Mouse (Mus musculus) left cerebral cortex, adult 8-10 months (tissue): ENCODE results near the gene Ift122. TPM values are rescaled to one million over a fixed set of nuclear protein-coding genes. Genes with fewer than 3 reads are reported as not detected.

Experiments used
- DNase-seq, 2 experiments: peaks; one replicate each; pipeline ENCODE4 v3.0.0; 2022; ENCODE audit warnings: low spot score in 2 of 2
- total RNA-seq, 4 experiments: library from RNA; stranded (reverse); gene quantifications; 2 replicates each; pipeline ENCODE4 v1.2.4; 2022

Gene Ift122
- total RNA-seq, 4 experiments from 2014 or later, result 27.1 to 30.5 (median 27.7) TPM

DNA sequence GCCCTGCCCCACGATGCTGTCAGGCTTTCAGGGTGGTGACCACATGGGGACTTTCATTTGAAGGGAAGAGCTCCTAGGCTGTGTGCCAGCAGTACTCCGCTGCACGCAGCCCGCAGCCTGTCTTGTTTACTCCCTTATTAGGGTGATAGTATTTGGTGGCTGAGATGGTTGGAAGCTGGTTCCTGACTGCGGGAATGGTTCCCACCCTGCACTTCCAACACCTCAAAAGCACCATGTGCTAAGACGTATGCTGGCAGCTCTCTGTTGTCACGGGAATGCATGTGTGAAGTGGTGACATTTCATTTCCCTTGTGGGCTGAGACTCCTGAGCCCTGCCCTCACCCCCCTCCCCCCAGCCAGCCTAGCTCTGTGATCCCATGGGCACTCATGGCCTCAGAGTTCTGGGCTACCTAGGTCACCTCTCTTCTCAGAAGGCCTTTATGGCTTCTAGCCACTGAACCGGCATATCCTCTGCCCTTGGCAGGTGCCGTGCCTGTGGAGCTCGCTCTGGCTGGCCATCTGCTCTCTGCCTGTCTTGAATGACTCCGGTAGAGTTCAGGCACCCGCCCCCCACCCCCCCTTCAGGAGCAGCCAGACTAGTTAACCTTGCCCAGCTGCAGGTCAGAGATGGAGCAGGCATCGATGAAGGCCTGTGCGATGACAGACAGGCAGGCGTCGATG is 103.8 kb downstream of the Ift122 start:
- DNase-seq, result no peak

DNA sequence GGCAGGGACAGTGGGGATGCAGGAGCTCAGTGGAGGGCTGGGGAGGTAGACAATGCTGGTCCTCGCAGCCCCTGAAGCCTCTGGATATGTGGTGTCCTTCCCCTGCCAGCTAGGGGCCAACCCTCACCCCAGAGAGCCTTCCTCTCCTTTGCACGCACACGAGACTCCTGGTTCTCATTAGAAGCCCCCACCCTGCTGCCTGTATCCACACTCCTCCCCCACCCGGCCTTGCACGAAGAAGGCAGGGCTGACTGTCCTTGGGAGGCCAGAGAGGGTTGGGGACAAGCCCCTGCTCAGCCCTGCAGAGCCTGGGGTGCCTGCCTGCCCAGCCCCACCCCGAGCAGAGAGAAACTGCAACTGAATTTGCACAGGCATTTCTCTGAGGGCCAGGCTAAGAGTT is 104.4 kb downstream of the Ift122 start:
- no peak for DNase-seq

DNA sequence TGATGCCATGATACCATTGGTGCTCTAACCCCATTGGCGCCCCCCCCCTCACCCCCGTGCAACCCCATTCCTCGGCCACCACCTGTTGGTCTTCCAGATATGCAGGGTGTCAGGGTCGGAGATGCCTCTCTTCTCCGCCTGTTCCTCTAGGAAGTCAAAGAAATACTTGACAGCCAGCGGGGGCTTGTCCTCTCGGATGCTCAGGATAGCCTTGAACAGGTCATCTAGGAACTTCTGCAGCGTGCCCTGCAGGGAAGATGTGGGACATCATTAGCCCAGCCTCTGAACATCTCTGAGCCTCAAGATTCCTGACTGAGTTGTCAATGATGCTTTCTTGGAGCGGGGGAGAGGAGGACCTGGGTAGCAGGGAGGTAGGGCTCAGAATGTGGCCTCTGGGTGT is 105.2 kb downstream of the Ift122 start:
- DNase-seq, result no peak

DNA sequence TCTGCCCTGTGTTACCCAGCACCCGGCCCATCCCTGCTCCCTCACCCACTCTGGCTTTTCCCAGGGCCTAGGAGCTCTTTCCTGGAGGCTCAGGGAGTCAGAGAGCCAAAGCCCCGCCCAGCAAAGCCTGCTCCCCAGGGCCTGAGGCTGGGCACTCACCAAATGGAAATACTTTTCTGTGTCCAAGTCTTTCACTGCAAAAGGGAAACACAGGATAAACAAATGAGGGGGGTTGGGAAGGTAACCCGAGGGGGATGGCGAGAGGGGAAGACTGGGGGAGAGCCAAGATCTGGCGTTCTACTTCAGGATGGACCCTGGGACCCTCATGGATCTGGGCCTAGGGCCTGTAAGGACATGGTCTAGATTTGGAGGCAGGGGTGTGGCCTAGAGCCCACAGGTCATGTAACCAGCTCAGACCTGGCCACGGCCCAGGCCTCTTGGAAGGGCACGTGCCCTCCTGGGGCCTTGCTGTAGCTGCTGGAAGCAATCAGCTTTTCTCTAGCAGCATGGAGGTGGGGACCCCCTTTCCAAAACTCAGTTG is 106.0 kb downstream of the Ift122 start:
- DNase-seq, result no peak

DNA sequence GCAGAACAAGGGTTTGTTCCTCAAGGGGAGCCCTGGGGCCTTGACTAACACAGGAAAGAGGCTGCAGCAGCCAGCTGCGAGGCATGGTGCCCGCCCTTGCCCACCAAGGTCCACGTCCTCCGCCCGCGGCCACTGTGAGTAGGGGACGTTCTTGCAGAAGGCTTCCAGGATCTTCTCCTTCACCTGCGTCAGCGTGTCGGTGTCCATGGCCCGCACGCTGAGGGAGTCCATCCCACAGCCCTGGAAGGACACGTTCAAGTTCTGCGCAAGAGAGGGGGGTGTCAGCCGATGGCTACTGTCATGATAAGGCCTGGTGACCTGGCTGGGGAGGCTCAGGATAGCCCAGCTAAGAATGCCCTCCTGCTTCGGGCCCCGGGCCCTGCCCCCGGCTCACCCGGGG is 107.1 kb downstream of the Ift122 start:
- DNase-seq, result no peak

DNA sequence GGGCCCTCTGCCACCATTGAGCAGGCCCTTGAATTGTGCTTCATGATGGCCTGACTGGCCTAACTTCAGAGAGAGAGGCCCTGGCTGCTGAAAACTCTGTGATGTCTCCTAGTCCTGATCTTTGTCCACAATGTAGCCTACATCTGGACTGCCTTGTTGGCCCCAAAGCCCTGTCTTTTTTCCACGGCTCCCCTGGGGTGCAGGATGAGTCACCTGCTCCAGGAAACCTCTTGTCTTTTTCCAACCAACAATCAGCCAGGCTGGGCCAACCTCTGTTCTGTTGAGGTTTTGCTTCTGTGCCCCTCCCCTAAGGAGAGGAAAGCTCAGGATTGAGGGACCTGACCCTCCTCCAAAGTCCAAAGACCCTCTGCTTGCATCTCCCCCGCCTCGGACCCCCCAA is 108.5 kb downstream of the Ift122 start:
- no peak for DNase-seq

DNA sequence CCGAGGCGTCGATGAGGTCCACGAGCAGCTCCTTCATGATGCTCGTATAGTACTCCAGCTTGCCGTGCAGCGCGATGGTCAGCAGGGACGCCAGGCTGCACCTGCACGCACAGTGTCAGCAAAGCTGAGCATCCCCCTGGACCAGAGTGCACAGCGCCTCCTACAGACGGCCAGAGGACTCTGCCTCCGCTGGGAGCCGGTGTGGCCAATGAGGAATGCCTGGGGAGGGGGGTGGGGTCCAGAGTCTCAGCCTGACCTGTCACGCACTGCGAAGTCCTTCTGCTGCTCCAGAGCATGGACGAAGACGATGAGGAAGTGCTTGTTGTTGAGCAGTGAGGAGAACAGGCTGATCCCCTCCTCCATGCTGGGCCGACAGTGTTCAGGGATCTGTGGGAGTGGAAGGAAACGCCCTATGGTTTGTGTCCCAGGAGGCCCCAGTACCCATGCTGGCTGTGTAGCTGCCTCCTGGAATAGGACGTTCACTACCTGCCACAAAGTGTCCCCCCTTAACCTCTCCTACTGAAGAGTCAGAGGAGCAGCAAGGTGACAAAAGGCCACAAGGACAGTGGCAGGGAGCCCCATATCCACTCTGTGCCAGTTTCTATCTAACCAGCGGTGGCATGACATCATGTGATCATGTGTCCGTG is 109.3 kb downstream of the Ift122 start:
- no peak for DNase-seq

DNA sequence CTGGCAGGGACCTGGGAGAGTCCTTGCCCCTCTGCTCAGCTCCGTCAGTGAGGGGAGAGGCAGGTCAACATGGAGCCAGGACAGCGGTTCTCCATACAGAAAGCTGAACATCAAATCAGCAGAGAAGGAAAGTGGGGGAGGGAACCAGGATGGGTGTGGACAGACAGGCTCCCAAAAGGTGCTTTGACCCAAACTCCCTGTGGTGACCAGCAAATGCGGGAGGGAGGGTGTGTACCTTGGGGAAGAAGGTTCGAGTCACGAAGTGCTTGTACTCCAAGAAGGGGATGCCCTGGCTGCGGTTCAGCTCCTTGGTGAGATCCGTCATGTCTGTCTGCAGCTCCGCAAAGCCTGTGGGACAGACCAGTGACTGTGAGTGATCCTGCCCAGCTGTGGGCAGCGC is 110.4 kb downstream of the Ift122 start:
- no peak for DNase-seq

DNA sequence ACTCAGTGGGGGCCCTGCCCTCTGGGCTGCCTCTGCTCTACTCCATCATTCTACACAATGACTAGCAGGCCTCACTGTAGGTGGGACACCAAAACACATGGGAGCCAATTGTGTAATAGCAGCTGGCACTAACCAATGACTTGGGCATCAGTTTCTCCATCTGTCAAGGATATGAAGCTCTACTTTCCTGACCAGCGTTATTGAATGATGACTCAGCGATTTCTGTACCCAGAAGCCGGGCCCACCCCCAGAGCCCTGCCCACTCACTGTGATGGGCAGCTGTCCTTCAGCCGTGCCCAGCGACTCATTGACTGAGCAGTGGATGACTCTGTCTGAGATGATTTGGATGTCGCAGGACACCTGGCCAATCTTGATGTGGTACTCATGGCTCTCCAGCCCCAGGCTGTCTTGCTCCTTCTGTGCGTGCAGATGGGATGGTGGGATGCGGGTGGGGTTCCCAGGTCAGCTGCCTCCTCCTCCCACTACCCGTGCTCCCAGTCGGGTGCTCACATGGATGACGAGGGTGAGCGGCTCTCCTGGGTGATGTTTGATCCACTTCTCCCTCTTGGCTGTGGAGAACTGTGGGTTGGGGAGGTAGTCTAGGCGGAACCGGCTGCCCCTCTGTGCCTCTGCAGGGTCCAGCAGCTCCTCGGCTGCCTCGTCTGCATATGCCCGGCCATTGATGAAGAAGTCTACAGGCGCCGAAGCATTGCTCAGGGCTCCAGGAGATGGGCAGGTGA is 113.1 kb downstream of the Ift122 start:
- DNase-seq, result no peak

DNA sequence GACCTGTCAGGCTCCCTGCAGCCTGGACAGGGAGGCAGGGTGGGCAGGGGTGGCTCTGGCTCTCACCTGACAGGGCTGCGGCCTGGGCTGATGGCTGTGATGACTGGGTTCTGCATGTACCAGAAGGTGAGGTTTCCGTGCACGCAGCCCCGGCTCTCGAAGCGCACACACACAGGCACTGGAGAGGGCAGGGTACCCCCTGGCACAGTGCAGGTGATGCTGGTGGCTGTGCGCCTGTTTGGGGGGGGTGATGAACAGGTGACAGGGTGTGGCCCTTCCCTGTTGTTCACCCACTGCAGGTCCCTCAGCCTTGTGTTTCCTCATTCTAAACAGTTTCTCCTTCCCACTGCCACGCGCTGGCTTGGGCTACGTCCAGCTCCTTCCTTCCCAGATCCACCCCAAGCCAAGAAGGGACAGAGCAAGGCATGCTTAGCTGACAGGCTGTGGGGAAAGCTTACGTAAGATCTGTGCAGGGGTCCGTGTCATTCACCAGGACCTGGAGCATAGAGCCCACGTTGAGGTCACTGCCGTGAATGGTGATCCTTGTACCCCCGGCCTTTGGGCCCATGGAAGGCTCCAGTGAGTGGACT is 114.1 kb downstream of the Ift122 start:
- no peak for DNase-seq

DNA sequence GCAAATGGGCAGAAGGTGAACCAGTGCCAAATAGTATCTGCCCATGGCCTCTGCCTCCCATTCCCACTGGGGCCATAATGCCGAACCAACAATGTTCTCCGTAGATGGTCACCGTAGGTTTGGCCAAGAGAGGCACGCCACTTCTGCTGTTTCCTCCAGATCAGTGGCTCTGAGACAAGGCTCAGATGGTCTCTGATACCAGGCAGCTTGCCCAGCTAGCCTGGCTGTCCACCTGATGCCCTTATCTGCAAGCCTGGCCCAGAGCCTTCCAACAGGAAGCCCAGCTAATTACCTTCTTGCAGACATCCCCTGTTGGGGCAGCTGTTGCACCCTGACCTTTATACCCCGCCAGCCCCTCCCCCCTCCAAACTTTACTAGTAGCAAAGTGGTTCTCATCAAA is 114.8 kb downstream of the Ift122 start:
- DNase-seq, result no peak

DNA sequence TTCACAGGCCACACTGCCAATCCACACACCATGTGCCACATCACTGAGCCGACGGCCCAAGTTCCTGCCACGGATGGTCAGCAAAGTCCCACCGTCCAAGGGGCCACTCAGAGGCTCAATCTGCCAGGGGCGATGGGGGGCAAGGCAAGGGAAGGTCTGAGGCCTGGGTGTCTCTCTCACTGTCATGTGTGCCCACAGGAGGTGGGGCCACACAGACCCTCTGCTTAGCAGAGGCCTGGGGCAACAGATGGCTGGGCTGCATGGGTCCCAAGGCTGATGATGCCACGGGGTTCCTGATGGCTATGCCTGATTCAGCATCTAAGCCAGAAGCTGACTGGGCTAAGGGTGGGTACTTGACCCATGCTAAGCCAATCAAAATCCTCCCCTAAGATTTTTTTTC is 115.4 kb downstream of the Ift122 start:
- no peak for DNase-seq

DNA sequence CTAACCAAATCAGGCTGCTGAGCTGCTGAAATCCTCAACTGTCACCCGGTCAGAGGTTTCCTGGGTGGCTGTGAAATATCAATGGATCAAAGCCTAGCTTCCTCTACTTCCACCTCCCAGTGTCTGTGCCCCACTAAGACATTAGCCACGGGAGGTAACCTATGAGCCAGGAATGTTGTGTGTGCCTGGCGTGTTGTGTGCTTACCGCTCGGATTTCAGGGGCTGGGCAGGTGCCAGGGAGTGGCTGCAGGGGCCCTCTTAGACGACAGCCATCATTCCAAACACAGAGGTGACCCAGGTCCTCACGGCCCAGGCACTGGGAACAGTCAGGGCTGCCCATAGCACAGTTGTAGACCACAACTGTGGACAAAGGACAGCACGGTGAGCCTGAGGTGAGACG is 115.8 kb downstream of the Ift122 start:
- DNase-seq, result no peak

DNA sequence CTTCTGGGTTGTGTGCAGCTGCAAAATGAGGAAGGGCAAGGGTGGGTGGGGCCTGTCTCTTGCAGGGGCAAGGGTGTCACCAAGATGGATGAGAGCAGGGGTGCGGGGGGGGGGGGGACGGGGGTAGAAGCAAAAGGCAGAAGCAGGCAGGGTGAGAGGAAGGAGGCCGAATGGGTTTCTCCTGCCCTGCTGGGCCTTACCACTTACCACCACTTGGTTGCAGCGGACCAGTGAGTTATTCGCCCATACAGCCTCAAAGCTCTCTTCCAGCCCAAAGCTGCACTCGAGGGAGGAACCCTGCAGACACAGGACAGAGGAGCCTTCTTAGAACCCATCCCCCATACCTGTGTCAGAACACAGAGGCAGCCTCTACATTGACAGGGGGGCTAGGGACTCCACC is 116.7 kb downstream of the Ift122 start:
- no peak for DNase-seq

DNA sequence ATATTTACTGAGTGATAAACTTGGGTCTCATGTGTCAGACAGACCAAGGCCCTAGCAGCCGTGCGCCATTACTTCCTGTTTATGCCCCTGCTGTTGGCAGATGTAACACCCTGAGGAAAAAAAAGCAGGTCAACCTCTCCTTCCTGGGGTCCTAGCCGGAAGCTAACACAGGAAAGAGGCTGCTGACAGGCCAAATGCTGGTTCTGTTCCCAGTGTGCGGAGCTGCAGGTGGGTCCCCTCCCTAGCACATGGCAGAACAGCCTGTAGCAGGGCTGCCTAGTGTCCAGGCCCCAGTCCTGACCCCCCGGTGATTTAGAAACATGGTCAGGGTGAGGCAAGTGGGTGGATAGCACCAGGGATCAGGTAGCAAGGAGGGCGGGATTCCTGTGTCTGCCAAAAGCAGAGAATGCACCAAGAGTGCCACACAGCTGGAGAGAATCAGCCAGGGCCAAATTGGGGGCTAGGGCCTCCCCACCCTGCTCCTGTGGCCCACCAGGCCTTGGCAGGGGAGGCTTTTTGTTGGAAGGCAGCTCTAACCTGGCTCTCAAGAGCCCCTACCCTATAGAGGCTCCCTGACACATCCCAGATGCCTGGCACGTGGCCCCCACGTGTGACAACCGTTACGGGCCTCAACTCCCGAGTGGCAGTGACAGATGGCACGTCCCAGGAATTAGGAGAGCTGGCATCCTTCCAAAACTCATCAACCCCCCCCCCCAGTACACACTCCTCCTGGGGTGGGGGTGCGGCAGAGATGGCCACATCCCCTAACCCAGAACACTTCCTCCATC is 118.2 kb downstream of the Ift122 start:
- no peak for DNase-seq

DNA sequence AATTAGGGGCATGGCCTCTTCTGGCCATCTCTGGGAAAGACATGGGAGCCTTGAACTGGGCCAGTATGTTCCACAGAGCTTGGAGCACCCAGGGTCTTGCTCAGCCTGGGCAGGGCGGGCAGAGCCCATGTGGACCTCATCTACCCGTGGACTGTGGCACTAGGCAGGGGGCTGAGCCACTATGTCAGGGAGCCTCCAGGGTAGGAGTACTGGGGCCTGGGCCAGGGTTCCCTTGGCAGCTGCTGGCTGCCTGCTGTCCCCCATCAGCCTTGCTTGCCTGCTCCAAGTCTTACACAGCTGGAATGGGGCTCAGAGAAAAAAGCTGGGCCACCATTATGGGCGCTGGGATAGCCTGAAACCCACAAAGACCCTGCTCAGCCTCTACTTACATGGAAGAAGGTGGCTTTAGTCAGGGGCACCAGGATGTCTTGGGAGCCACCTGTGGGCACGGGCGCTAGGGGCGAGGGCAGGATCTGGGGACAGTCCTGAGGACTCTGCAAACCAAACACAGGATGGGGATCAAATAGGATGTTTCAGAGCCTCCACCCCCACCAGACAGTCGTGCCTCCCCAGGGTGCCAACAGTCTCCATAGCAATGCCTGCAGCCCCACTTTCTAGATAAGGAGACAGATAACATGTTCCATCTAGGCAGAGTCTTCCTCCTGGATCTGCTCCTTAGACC is 119.0 kb downstream of the Ift122 start:
- DNase-seq, result no peak

DNA sequence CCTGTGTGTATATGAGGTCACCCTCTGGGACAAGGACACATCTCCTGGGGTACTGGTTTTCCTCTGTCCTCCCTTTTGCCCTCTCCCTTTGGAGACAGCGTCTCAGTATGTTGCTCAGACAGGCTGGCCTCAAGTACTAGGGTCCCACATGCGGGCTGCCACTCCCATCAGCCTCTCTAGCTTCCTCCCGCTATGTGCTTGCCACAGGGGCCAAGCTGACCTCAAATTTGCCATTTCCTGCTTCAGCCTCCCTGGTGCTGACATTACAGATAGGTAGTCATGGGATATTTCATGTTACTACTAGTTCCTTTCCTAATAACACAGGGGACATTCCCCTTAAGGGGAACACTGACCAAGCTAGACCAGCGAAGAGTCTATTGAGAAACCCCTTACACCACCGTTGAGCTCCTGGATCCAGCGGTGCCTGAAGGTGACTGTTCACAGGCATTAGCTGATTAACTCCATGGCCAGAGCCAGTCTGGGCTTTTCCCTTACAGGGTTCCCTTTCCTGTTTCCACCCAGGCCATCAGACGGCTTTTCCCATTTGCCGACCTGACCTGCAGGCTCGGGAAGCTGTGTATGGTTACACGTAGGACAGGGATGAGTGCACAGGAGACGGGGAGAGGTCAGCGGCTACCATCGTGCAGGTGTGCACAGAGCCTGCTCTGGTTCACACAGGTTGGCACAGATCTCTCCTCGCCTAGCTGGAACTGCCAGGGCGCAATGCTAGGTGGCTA is 120.0 kb downstream of the Ift122 start:
- no peak for DNase-seq

DNA sequence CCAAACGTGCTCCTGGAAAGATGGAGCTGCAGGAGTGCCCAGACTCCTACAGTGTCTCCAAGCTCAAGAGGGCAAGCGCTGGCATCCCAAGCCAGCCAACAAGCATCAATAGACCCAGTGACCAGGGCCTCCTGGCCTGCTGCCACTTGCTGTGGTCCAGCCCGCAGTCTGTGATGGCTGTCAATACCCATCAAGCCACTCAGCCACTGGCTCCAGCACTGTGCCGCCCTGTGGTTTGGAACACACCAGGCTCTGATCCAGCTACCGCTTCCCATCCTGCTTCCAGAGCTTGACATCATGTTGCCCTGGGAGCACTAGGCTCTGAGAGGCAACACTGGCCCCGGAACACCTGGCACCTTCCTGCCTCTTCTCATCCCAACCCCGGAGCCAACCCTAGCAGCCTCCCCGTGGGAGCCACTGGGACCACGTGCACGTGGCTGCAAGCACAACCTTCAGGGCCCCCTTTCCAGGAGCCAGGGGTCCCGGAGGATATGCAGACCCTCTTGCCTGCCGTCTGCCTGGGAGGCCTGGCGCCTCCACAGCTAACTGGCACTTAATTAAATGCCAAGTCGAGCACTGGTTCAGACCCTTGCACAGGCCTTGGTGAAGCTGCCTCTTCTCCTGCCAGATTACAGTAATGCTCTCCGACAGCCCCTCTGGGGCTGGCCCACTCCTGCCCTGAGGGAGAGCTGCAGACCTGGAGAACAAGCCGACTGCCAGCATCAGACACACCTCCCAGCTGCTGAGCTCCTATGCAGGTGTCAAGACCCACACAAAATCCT is 120.8 kb downstream of the Ift122 start:
- DNase-seq, result no peak

DNA sequence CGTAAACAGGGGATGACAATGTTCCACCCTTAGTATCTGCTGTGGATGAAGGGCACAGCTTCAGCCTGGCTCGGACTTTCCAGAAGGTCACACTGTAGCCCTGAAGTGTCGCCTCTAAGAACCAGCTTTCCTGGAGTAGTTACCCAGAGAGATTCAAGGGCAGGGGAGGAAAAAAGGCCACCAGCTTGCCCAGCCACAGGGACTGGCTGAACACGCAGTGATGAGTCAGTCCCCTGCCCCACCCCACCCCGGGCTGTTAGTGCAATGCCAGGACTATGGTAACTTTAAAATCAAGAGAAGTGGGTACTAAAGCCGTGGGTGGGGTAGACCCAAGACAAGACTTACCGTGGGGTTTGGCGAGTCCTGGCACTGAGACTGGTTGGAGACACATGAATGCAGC is 122.3 kb downstream of the Ift122 start:
- DNase-seq, result no peak
